Mouse (Mus musculus) embryonic stem cell, embryonic (primary cell): ENCODE results near the gene Prlh.

Experiments used
- CTCF ChIA-PET, 4 experiments: fragments of 300-600 bp in 2 of 4; fragments of 350-600 bp in 2 of 4; sonication (Branson Sonifier 250); formaldehyde crosslinking; loops; one replicate each; lab custom pipeline; 2022; ENCODE audit warnings: inconsistent platforms in 2 of 4; lab: Charles Lee
- POLR2A ChIA-PET, 4 experiments: fragments of 300-600 bp in 2 of 4; fragments of 350-600 bp in 2 of 4; sonication (Branson Sonifier 250); formaldehyde crosslinking; loops; one replicate each; lab custom pipeline; 2022; ENCODE audit warnings: antibody characterized with exemption in 4 of 4, inconsistent platforms in 1 of 4; lab: Charles Lee

The Prlh gene

DNA sequence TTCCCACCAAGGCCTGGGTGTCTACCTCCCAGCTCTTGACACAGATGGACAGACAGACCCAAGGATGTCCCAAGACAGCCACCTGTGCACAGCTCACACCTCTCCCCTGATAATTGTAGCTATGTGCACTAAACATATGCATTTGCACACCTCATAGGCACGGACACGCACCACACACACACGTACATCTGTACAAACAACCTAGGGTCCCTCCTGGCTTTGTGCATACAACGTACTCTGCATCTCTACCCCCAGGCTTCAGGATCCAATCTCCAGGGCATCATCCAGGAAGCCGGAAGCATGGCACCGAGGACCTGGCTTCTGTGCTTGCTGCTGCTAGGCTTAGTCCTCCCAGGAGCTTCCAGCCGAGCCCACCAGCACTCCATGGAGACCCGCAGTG lies at the start of gene Prlh:
Prlh (plus strand) TSS at position 301 of the 400 bp plus-strand sequence.
- ChIA-PET CTCF (no interaction called here), POLR2A (no interaction called here)

- ChIA-PET CTCF (interaction anchor here in 1 of 4 experiments (0.6 to 0.9 kb wide), 2 partner anchors 25 to 370 kb away, joined by 3 to 4 read pairs; no protein-coding TSS in a partner anchor), POLR2A (interaction anchor here in 1 of 4 experiments (1.2 kb wide), 1 partner anchor 11 kb away, joined by 3 read pairs; the partner anchor contains the start of gene Mlph)
Measured at GRCm38 (mm10) chr1:90903211-90903945, 49.5 kb upstream of the Prlh start.

DNA sequence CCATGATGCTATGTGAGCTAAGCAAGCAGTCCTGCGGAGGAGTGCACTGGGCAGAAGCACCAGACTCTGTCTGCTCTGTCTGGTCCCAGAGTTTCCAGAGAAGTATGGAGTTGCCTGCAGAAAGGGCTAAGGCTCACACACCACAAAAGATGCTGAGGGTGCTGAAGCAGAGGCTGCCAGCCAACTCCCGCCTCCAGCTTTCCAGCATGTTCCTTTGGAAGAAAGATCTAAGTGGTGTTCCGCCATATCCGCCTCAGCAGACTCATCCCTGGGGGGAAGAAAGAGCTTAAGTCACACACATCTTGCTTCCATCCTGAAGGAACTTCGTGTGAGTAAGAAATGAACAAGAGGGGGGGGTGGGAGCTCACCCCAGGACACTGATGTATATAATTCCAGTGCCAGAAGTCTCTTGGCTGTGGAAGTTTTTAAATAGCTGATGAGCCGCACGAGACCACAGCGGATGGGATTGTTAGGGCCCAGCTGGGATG lies 48.9 kb upstream of the Prlh start:
- POLR2A ChIA-PET, result interaction anchor here in 2 of 4 experiments (0.5 to 1.4 kb wide), 3 partner anchors 10 to 59 kb away, joined by 3 to 4 read pairs (median 4); partner anchors contain the start of gene Mlph (in 2 of the 2)
- CTCF ChIA-PET, result interaction anchor here in 2 of 4 experiments (0.6 to 0.9 kb wide), 3 partner anchors 24 to 369 kb away, joined by 3 to 5 read pairs (median 4); no protein-coding TSS in a partner anchor

DNA sequence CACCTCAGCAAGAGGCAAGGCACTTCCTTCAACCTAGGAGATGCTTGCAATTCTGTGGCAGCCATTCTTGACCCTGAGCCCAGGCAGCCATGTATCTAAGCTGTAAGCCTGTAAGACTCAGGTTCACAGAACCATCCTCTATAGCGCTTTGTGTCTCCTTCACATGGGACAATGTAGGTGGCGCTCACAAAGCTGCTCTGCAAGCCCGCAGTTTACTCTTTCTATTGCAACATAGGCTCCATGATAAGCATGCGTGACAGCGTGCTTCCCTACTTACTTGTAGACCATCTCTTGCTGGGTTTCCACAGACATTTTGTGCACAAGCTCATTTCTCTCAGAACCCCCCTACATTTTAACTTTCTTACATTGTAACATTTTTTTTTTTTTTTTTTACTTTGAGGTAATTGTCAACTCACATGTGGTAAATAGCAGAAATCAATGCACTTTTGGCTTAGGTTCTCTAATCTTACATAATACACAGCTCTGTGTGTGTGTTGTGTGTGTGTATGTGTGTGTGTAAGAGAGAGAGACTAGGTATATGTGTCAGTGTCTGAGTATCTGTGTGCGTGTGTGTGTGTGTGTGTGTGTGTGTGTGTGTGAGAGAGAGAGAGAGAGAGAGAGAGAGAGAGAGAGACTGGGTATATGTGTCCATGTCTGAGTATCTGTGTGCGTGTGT lies 48.0 kb upstream of the Prlh start:
- POLR2A ChIA-PET, result interaction anchor here in 2 of 4 experiments (0.7 to 1.4 kb wide), 3 partner anchors 10 to 232 kb away, joined by 3 to 4 read pairs (median 4); partner anchors contain the start of gene Mlph (in 2 of the 2)
- CTCF ChIA-PET, result interaction anchor here in 2 of 4 experiments (0.7 kb wide), 2 partner anchors 32 to 57 kb away, joined by 5 to 7 read pairs; no protein-coding TSS in a partner anchor

- ChIA-PET CTCF (interaction anchor here in 3 of 4 experiments (0.6 to 1.2 kb wide), 4 partner anchors 22 to 1236 kb away, joined by 3 read pairs; no protein-coding TSS in a partner anchor), POLR2A (interaction anchor here in 1 of 4 experiments (1.0 kb wide), 1 partner anchor 258 kb away, joined by 3 read pairs; no protein-coding TSS in a partner anchor)
Measured at GRCm38 (mm10) chr1:90906357-90906756, 46.6 kb upstream of the Prlh start.

DNA sequence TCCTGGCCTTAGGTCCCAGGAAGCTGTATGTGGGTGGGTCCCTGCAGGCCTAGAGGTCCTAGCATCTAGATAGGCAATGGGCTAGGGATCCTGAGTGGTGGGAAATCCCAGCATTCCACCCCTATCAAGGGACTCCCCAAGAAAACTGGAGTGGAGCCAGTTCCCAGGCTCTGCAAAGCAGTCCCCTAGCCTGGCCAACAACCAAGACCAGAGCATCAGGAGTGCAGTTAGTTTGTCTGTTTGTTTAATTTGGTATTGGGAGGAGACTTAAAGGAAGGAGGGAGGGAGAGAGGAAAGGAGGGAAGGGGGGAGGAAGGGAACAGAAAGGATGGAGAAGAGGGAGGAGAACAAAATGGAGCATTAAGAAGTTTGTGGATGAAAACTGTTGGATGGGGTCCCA lies 43.7 kb upstream of the Prlh start:
- CTCF ChIA-PET, result interaction anchor here in 2 of 4 experiments (0.8 to 1.1 kb wide), 2 partner anchors 19 kb away, joined by 3 read pairs; no protein-coding TSS in a partner anchor
- POLR2A ChIA-PET, result interaction anchor here in 1 of 4 experiments (1.4 kb wide), 1 partner anchor 23 kb away, joined by 5 read pairs; no protein-coding TSS in a partner anchor

GRCm38 (mm10) chr1:90909631-90910152 lies 43.2 kb upstream of the Prlh start:
- CTCF ChIA-PET, result interaction anchor here in 1 of 4 experiments (0.8 kb wide), 1 partner anchor 18 kb away, joined by 3 read pairs; no protein-coding TSS in a partner anchor
- POLR2A ChIA-PET, result interaction anchor here in 1 of 4 experiments (1.4 kb wide), 1 partner anchor 24 kb away, joined by 5 read pairs; no protein-coding TSS in a partner anchor

- POLR2A ChIA-PET, result no interaction called here
- CTCF ChIA-PET, result no interaction called here
Measured at GRCm38 (mm10) chr1:90913231-90913630, 39.7 kb upstream of the Prlh start.

GRCm38 (mm10) chr1:90914948-90915569 lies 37.8 kb upstream of the Prlh start, which contains the start of gene Mlph:
Gene Mlph (plus strand): TSS chr1:90915085.
- POLR2A ChIA-PET, result interaction anchor here in 3 of 4 experiments (0.5 to 1.5 kb wide), 8 partner anchors 11 to 1407 kb away, joined by 3 to 7 read pairs (median 4); partner anchors contain the start of gene Cops8 (in 1 of the 3)
- CTCF ChIA-PET, result interaction anchor here in 3 of 4 experiments (0.5 to 1.9 kb wide), 4 partner anchors 13 to 138 kb away, joined by 3 to 9 read pairs (median 6); no protein-coding TSS in a partner anchor

GRCm38 (mm10) chr1:90917509-90917908 lies 35.4 kb upstream of the Prlh start:
- POLR2A ChIA-PET, result no interaction called here

DNA sequence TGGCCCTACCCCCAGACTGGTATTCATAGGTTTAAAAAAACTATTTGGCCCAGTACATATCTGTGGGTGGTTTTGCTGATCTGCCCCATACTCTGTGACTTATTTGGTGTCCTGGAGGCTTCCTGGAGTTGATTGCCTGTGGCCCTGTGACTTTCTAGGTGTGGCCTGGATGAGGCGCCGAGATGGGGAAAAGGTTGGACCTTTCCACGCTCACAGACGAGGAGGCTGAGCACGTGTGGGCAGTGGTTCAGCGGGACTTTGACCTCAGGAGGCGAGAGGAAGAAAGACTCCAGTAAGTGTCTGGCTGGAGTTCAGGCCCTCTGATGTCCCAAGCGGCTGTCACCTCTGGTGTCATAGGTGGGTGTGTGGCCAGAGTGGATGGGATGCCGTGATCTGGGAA lies 31.2 kb upstream of the Prlh start:
- POLR2A ChIA-PET, result no interaction called here
- CTCF ChIA-PET, result no interaction called here

More at GRCm38 (mm10) chr1:90917509-90917908, 35.4 kb upstream of the Prlh start:
- CTCF ChIA-PET, result interaction anchor here in 2 of 4 experiments (0.8 to 1.2 kb wide), 3 partner anchors 10 to 56 kb away, joined by 3 read pairs; no protein-coding TSS in a partner anchor

DNA sequence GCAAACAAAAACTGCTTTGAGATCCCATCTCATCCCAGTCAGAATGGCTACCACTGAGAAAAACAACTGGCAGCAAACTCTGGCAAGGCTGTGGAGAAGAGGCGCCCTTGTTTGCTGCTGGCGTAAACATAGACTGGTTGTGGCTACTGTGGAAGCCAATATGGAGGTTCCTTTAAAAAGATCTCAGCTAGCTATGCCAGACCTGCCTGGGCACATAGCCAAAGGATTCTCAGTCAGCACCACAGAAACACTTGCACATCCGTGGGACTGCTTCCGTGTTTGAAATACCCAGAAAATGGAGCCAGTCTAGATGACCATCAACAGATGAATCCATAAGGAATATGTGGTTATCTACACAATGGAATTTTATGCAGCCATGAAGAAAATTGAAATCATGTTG lies 26.9 kb upstream of the Prlh start:
- CTCF ChIA-PET, result no interaction called here
- POLR2A ChIA-PET, result no interaction called here

DNA sequence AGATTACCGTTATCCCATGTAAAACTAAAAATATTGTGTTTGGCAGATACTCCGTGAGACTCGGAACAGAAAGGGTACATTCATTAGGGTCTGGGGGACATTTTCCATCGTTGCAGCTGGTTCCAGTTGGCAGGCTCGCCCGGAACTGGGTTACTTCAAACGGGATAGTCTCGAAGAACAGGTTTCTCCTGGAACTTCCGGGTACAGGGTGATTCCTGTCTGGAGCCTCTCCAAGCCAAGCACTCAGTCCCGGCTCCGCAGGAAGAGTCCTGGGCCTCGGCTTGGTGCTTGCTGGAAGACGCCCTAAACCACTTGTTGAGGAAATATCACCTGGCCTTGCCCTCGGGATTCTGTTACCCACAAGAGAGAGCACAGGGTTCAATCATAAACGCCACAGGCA lies 25.6 kb upstream of the Prlh start:
- CTCF ChIA-PET, result interaction anchor here in 3 of 4 experiments (0.7 to 2.8 kb wide), 10 partner anchors 10 to 438 kb away, joined by 3 to 20 read pairs (median 5); partner anchors contain the start of gene Erfe (in 1 of the 3)
- POLR2A ChIA-PET, result interaction anchor here in 1 of 4 experiments (1.3 to 1.7 kb wide), 3 partner anchors 12 to 42 kb away, joined by 3 to 5 read pairs (median 4); partner anchors contain the start of genes Mlph and Rab17

DNA sequence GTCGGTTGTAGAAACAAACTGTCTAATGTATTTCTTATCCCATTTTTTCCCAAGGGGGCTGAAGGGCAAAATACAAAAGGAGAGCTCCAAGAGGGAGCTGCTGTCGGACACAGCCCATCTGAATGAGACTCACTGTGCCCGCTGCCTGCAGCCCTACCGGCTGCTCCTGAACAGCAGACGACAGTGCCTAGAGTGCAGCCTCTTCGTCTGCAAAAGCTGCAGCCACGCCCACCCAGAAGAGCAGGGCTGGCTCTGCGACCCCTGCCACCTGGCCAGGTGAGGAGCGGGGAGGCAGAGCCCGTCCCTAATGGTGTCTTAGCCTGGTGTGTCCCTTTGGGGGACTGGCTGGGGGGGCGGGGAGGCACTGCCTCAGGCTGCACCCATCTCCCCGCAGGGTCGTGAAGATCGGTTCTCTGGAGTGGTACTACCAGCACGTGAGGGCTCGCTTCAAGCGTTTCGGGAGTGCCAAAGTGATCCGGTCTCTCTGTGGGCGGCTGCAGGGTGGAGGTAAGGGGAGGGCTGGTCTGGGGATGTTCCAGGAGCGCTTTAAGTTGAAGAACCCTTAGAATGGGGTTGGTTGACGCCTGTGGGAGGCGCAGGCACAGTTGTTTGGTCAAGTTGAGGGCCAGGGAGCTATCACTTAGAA lies 24.9 kb upstream of the Prlh start:
- CTCF ChIA-PET, result interaction anchor here (0.6 to 2.8 kb wide), 45 partner anchors 10 to 941 kb away, joined by 3 to 20 read pairs (median 3); partner anchors contain the start of genes Mlph (in 2 of the 4), Erfe (in 1 of the 4), Rbm44 (in 1 of the 4) and Scly (in 1 of the 4)
- POLR2A ChIA-PET, result interaction anchor here in 1 of 4 experiments (1.3 to 1.7 kb wide), 3 partner anchors 13 to 41 kb away, joined by 3 to 5 read pairs (median 4); partner anchors contain the start of genes Mlph and Rab17

DNA sequence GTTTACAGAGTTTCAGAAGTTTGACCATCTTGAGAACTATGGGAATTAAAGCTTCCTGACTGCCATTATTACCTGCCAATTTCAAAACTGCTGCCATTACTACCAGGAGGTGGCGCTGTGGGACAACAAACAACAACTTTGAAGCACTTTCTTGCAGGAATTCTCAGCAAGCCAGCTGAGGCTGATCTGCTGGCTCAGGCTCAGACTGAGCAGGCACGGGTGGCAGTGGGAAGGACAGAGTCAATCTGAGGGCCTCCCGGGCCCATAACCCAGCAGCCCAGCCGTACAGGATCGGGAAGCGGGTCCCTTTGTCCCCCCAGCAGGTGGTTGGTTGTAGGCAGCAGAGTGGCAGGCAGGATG lies 24.4 kb upstream of the Prlh start:
- CTCF ChIA-PET, result interaction anchor here (0.5 to 2.8 kb wide), 45 partner anchors 11 to 942 kb away, joined by 3 to 20 read pairs (median 3); partner anchors contain the start of genes Mlph (in 2 of the 4), Erfe (in 1 of the 4), Rab17 (in 1 of the 4) and Rbm44 (in 1 of the 4)
- POLR2A ChIA-PET, result interaction anchor here in 2 of 4 experiments (0.5 to 1.7 kb wide), 5 partner anchors 14 to 220 kb away, joined by 3 to 5 read pairs (median 3); partner anchors contain the start of genes Mlph (in 1 of the 2) and Rab17 (in 1 of the 2)

GRCm38 (mm10) chr1:90933001-90933400 lies 19.9 kb upstream of the Prlh start:
- CTCF ChIA-PET, result no interaction called here
- POLR2A ChIA-PET, result no interaction called here
